Mouse (Mus musculus) left cerebral cortex, postnatal 4 days (tissue): ENCODE data around the gene Ccdc80. TPM values are rescaled to one million over a fixed set of nuclear protein-coding genes. Genes with fewer than 3 reads are reported as not detected.

ENCODE experiments used
- total RNA-seq, 2 experiments: library from RNA; stranded (reverse); gene quantifications; 2 replicates each; pipeline ENCODE4 v1.2.3; 2021

The Ccdc80 gene
- total RNA-seq, 2 experiments from 2014 or later: 12.8 to 14.5 TPM

Other genes with a start within 250 kb of the Ccdc80 start
- gene Cd200r2, start 226.3 kb upstream of the Ccdc80 start, total RNA-seq: not detected
- under 1 TPM; 0.26 to 0.78 TPM for gene Cd200r3, start 149.7 kb upstream of the Ccdc80 start, total RNA-seq
- 10 to 100 TPM; 49.5 to 52.3 TPM for gene Slc35a5, start 65.3 kb downstream of the Ccdc80 start, total RNA-seq
- 10 to 100 TPM; 41.8 to 48.1 TPM for gene Atg3, start 65.4 kb downstream of the Ccdc80 start, total RNA-seq
- gene Btla, start 130.9 kb downstream of the Ccdc80 start, total RNA-seq: under 1 TPM; 0.18 to 0.78 TPM